Mouse (Mus musculus) bone marrow, adult 2 months (tissue): Measurements from ENCODE around the gene Slc25a16.

ENCODE experiments used
- CTCF ChIP-seq: fragments of 200-500 bp; IDR thresholded peaks from 2 replicates; pipeline ENCODE4 v1.5.1; 2011; ENCODE audit warnings: low read length, control low read depth; ENCODE audit not compliant: control insufficient read depth, insufficient read depth
- POLR2A ChIP-seq: fragments of 200-500 bp; IDR thresholded peaks from 2 replicates; pipeline ENCODE4 v1.6.1; 2011; ENCODE audit warnings: low read depth, mild to moderate bottlenecking, control low read depth, low read length, borderline replicate concordance; ENCODE audit not compliant: control insufficient read depth

GRCm38 (mm10) chr10:62946738-62947471 lies 26.5 kb downstream of the Slc25a16 start, which contains the start of gene Dna2:
- TF ChIP-seq CTCF (no peak), POLR2A (peak; percentile 78; the same call in 1 of the 2 replicates)
